Mouse (Mus musculus) urinary bladder, postnatal 36 days (tissue): ENCODE results near the gene Irak1bp1.

ENCODE experiments used
- DNase-seq, 2 experiments: peaks; one replicate each; pipeline ENCODE4 v3.0.0; 2022; ENCODE audit warnings: low spot score in 2 of 2, mixed read lengths in 1 of 2

The Irak1bp1 gene

GRCm38 (mm10) chr9:82877078-82877477 is 47.7 kb downstream of the Irak1bp1 start:
- DNase-seq = no peak

- DNase-seq = no peak
These were observed 54.8 kb downstream of the Irak1bp1 start for GRCm38 (mm10) chr9:82884177-82884576.

- DNase-seq = no peak
These were observed 59.3 kb downstream of the Irak1bp1 start for GRCm38 (mm10) chr9:82888645-82889044.
